Mouse (Mus musculus) bone marrow macrophage, adult 2 months (primary cell): ENCODE results near the gene Lrch3. TPM values are rescaled to one million over a fixed set of nuclear protein-coding genes. Genes with fewer than 3 reads are reported as not detected.
"Not testable (repeated sequence)": the region's sequence is repeated elsewhere in the genome, so short reads cannot be mapped to it uniquely, and the experiment has no call there.

Source experiments
- H3K27ac ChIP-seq: 2 replicates; pipeline ENCODE4 v1.5.1; 2012; ENCODE audit warnings: low read depth, low read length; ENCODE audit not compliant: insufficient read depth
- H3K4me1 ChIP-seq: 2 replicates; pipeline ENCODE4 v1.6.1; 2012; ENCODE audit warnings: low read length; ENCODE audit not compliant: control insufficient read depth, insufficient read depth
- H3K4me3 ChIP-seq: 2 replicates; pipeline ENCODE4 v1.5.1; 2012; ENCODE audit warnings: mild to moderate bottlenecking, low read length, moderate library complexity; ENCODE audit not compliant: insufficient read depth
- CTCF ChIP-seq: IDR thresholded peaks from 2 replicates; pipeline ENCODE4 v1.5.1; 2012; ENCODE audit warnings: low read depth, mild to moderate bottlenecking, low read length, moderate library complexity
- POLR2A ChIP-seq: IDR thresholded peaks from 2 replicates; pipeline ENCODE4 v1.6.1; 2012; ENCODE audit warnings: mild to moderate bottlenecking, low read depth, low read length, borderline replicate concordance
- polyA plus RNA-seq: library from polyadenylated mRNA; stranded (reverse); fragments of >200 nt; gene quantifications from 2 replicates; pipeline ENCODE4 v1.2.4, GENCODE M21; 2012; ENCODE audit not compliant: missing spikeins, insufficient read depth, insufficient read length

Gene Lrch3
- 29.1 and 32.7 TPM in 2 replicates for polyA plus RNA-seq

DNA sequence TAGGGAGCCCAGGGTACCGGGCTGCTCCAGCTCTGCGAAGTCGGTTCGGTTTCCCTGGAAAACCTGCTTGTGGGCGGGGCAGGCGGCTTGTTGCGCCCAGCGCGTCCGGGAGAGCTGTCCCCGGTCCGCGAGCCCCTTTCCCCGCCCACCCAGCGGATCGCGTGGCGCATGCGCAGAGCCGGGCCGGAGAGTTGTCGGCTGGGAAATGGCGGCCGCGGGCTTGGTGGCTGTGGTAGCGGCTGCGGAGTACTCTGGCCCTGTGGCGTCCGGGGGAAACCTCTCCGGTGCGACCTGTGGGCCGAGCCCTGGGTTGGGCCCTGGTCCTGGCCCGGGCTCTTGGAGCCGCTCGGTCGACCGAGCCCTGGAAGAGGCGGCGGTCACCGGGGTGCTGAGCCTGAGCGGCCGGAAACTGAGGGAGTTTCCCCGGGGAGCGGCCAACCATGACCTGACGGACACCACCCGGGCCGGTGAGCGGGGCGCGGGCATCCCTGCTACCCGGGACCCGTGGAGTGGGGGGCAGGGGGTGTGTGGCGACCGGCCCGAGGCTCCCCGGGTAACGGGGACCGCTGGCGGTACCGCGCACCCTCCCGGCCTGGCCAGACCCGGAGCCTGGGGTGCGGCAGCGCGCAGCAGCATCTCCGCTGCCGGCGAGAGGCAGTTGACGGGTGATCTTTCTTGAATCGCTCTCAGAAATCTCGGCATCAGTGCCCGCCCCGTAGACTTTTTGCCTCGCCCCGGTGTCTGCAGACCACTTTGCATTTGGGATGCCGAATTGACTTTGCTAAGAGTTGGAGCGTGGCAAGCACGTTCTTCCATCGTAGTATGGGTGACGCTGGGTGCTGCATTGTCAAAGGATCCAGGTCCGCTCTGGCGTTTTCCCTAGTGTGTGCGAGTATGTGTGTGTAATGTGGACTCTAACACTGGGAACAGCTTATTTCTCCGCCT is at the start of gene Lrch3:
Gene Lrch3, plus strand, starts transcription at position 164 of the 945 bp plus-strand sequence.
- TF ChIP-seq POLR2A (peak; percentile 91), CTCF (no peak)
- peak within 1 kb of the TSS; percentile 47 for H3K27ac ChIP-seq
- H3K4me1 ChIP-seq = peaks cover 11% of the 10 kb centered on the region
- peak within 1 kb of the TSS; percentile 89 for H3K4me3 ChIP-seq

DNA sequence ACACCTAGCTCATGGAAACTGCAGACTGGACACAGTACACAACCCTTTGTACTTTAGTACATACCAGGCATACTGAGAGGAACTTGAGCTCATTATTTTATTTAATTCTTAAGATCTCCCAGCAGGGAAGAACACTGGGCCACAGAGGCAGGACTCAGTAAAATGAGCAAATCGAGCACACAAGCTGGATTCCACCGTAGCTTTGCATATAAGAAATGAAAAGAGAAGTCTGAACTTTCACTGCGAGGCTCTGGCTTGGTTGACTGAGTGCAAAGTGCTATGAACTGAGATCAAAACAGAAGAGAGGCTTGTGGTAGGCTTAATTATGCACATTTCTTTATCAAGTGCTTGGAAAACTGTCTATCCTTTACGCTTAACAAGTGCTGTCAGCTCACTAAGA is 48.5 kb upstream of the Lrch3 start:
- Histone ChIP-seq H3K27ac (no peak overlapping the region), H3K4me3 (no peak overlapping the region), H3K4me1 (peaks cover 10% of the 10 kb centered on the region)
- TF ChIP-seq POLR2A (no peak), CTCF (no peak)

DNA sequence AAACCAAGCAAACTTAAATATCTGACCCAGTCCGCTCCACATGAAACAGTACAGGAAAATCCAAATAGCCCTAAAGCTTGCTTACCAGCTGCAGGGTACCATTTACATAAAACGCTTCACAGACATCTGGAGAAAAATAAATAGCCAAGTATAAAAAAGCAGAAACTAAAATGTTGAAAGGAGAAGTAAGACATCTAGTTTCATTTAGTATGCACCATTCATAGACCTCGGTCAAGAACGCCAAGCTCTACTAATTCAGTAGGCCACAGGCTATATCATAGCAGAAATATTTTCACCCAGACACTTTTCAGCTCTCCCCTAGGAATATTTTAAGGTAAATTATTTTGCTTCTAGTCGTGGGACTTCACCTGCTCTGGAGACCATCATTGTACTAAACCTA is 47.2 kb upstream of the Lrch3 start:
- Histone ChIP-seq H3K4me1 (peaks cover 10% of the 10 kb centered on the region), H3K27ac (peak overlapping the region; percentile 19; the same call in 1 of the 2 replicates), H3K4me3 (peak overlapping the region; percentile 79; the same call in 1 of the 2 replicates)
- TF ChIP-seq CTCF = no peak
- no peak for TF ChIP-seq POLR2A

DNA sequence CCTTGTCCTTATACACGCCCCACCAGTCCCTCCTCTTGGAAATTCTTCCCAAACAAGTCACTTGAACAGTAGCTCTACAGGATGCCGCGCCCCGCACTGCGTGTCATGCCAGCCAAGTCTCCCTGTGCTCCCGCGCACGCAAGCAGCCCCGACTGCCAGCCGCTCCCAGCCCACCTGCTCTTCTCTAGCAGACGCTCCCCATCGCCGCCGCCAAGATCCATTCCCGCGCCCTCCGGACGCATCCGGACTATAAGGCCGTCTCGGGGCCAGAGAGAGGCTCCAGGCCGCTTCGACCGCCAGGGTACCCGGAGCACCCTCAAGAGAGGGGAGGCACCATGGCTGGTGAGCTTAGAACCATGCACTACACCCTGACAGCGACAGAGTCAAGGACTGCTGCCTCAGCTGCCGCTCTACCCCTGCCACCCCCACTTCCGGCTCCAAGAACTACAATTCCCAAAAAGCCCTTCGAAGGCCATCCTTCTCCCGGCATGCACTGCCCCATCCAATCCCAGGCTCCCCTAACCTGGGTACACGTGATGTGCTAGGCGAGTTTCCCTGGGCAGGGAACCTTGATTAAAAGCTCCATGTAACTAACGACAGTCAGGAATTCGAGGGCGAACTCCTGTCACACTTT is 45.9 kb upstream of the Lrch3 start:
- peak overlapping the region; percentile 79 for H3K4me3 ChIP-seq
- peak overlapping the region; percentile 37 for H3K27ac ChIP-seq
- H3K4me1 ChIP-seq = peaks cover 11% of the 10 kb centered on the region
- TF ChIP-seq CTCF (no peak), POLR2A (no peak)

DNA sequence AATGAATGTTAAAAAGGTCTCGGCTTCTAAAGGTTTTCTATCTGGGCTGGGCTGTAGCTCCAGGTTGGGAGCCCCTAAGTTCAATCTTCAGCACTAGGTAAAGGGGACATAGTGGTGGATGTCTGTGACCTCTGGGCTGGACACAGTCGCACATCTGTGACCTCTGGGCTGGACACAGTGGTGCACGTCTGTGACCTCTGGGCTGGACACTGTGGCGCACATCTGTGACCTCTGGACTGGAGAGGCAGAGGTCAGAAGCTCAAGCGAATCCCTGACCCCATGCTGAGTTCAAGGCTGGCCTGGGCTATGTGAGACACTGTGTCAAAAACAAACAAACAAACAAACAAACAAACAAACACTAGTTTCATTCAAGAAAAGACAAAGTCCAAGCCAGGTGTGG is 43.7 kb upstream of the Lrch3 start:
- TF ChIP-seq POLR2A (no peak), CTCF (no peak)
- no peak overlapping the region for H3K4me3 ChIP-seq
- no peak overlapping the region for H3K27ac ChIP-seq
- peaks cover 15% of the 10 kb centered on the region for H3K4me1 ChIP-seq

DNA sequence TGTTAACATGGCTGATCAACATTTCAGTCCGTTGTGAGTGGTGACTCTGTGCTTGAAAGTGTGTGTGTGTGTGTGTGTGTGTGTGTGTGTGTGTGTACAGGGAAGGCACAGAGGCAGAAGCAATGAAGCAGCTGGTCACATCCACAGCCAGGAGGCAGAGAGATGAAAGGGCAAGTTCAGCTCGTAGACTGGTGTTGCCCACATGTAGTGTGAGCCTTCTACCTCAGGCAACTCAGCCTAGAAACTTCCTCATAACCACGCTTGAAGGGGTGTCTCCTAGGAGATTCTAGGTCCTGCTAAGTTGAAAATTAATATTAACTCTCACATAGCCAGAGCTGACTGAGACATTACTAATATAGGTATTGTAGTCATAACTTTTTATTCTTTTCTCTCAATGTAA is 40.5 kb upstream of the Lrch3 start:
- TF ChIP-seq POLR2A = no peak
- TF ChIP-seq CTCF = no peak
- H3K4me1 ChIP-seq = peaks cover 13% of the 10 kb centered on the region
- no peak overlapping the region for H3K4me3 ChIP-seq
- no peak overlapping the region for H3K27ac ChIP-seq

DNA sequence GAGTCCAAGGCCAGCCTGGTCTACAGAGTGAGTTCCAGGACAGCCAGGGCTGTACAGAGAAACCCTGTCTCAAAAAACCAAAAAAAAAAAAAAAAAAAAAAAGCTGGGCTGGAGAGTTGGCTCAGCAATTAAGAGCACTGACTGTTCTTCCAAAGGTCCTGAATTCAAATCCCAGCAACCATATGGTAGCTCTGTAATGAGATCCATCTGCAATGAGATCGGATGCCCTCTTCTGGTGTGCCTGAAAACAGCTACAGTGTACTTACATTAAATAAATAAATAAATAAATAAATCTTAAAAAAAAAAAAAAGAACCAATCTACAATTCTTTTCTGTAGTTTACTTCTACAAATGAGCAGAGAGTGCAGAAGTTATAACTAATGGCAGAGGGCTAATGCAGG is 38.6 kb upstream of the Lrch3 start:
- H3K4me1 ChIP-seq = peaks cover 22% of the 10 kb centered on the region
- not testable (repeated sequence) for H3K4me3 ChIP-seq, H3K27ac ChIP-seq

DNA sequence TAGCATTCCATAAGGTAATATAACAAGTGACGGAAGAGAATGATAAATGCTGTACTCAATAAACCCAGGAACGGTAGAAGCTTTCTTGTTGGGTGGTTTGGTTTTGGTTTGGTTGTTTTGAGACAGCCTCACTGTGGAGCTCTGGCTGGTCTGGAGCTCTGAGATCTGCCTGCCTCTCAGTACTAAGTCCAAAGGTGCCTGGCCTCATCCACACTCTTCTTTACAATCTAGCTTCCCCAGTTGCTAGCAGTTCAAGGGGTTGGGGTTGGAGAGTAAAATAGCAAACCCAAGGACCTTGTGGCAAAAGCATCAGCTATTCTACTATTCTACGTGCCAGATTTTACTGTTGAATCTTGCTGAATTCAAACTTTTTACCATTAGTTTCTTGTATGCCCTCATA is 38.1 kb upstream of the Lrch3 start:
- H3K4me1 ChIP-seq = peaks cover 27% of the 10 kb centered on the region

DNA sequence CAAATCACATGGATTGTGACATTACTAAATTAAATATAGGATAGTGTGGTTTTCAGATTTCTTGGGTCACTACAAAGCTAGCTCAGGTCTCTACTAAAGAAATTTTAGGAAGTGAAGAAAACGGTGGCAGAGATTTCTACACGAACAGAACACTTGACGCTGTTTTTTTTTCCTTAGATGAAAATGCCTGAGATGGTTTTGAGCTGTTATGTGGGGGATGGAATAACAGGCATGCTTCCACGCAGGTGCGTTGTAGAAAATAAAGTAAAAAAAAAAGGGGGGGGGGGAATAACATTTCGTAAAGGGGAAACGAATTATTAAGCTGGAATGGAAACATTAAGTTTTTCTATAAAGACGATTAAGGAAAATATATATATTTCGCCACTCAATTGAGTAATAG is 37.1 kb upstream of the Lrch3 start:
- TF ChIP-seq CTCF = no peak
- TF ChIP-seq POLR2A = no peak
- Histone ChIP-seq H3K4me1 (peaks cover 29% of the 10 kb centered on the region), H3K27ac (peak overlapping the region; percentile 55; the same call in 1 of the 2 replicates), H3K4me3 (peak overlapping the region; percentile 83; the same call in 1 of the 2 replicates)

More for the DNA sequence above, 38.1 kb upstream of the Lrch3 start:
- no peak overlapping the region for H3K27ac ChIP-seq
- TF ChIP-seq CTCF (no peak), POLR2A (no peak)
- no peak overlapping the region for H3K4me3 ChIP-seq
